Mouse (Mus musculus): ENCODE measurements around the gene Rad51ap1. TPM values are rescaled to one million over a fixed set of nuclear protein-coding genes. Genes with fewer than 3 reads are reported as not detected.

Rad51ap1 gene
- polyA plus RNA-seq, 1 experiment from 2014 or later, result 50.2 TPM

DNA sequence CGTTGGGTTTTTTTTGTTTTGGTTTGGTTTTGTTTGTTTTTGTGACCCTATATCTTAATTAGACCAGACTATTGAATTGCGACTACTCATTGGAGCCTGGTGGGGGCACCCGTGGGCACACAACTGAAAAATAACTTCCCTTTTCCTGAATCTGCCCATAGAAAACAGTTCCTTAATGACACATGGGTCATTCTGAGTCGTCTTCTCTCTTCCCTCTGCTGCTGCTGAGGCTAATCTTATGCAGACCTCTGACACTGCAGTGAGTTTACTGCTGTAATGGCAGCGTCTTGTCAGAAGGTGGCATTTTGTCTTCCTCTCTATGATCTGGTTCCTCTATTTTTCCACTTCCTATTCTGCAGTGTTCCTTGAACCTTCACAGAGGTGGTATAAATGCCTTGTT is 1.1 kb upstream of the Rad51ap1 start:
- 1% methylated on average over 5 of the region's 5 CpGs for WGBS (ENCODE audit: insufficient replicate concordance)
- Histone ChIP-seq H3K27me3 (ENCODE audit: control insufficient read depth, insufficient read depth, low read length) (no peaks in the 10 kb centered on the region), H3K4me2 (peak overlapping the region; percentile 96), H3K9me3 (replicated peaks; ENCODE audit: control insufficient read depth, low read length) (no peaks in the 10 kb centered on the region), H3K27ac (ENCODE audit: low read depth, low read length) (no peak overlapping the region), H3K36me3 (ENCODE audit: control insufficient read depth, insufficient read depth, low read length) (0 out of 2 replicates have a peak, but pooled peaks cover 2% of the 10 kb centered on the region), H3K4me3 (ENCODE audit: low read depth, low read length) (peak overlapping the region; percentile 91), H3K4me1 (ENCODE audit: control insufficient read depth, insufficient read depth, low read length) (peaks cover 9% of the 10 kb centered on the region; the same call in 1 of the 2 replicates), H3K9ac (ENCODE audit: low read depth, low read length) (peak overlapping the region; percentile 81; the same call in 1 of the 2 replicates)
- ATAC-seq (replicated peaks; ENCODE audit: insufficient number of reproducible peaks, low FRiP score, low TSS enrichment), result no peak

DNA sequence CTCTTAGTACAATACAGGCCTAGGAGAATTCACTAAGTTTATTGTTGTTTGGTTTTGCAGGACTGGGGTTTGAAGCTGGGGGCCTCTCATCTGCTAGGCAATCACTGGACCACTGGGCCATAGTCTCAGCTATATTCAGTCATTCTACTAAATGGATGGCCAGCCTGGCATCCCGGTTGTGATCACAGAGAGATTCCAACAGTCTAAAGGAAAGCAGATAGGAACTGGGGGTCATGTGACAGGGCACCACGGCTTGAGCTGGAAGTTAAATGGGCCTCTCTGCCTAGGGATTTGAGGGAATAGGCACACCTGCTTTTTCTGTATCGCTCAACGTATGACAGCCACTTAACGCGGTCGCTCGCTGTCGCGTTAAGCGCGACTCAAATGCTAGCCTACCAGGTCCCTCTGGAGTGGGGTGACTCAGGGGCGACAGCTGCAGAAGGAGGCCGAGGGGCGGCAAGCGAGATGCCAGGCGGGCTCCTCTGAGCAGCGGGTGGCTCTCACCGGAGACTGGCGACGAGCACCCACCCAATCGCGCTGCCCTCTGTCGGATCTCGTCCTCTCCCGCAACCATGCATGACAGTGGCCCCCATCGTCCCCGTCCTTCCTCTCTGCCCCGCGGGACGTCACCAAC is 417 bp downstream of the Rad51ap1 start:
- H3K4me1 ChIP-seq (ENCODE audit: control insufficient read depth, insufficient read depth, low read length), result peaks cover 9% of the 10 kb centered on the region; the same call in 1 of the 2 replicates
- under 1% methylated on average over 31 of the region's 31 CpGs for WGBS (ENCODE audit: insufficient replicate concordance)
- peak overlapping the region; percentile 81 for H3K9ac ChIP-seq (ENCODE audit: low read depth, low read length)
- H3K27me3 ChIP-seq (ENCODE audit: control insufficient read depth, insufficient read depth, low read length), result no peaks in the 10 kb centered on the region
- no peak for ATAC-seq (replicated peaks; ENCODE audit: insufficient number of reproducible peaks, low FRiP score, low TSS enrichment)
- H3K4me2 ChIP-seq, result peak overlapping the region; percentile 96
- no peaks in the 10 kb centered on the region for H3K9me3 ChIP-seq (replicated peaks; ENCODE audit: control insufficient read depth, low read length)
- H3K27ac ChIP-seq (ENCODE audit: low read depth, low read length), result peak overlapping the region; percentile 46; the same call in 1 of the 2 replicates
- H3K4me3 ChIP-seq (ENCODE audit: low read depth, low read length), result peak overlapping the region; percentile 91
- H3K36me3 ChIP-seq (ENCODE audit: control insufficient read depth, insufficient read depth, low read length), result peaks cover 3% of the 10 kb centered on the region; the same call in 1 of the 2 replicates

DNA sequence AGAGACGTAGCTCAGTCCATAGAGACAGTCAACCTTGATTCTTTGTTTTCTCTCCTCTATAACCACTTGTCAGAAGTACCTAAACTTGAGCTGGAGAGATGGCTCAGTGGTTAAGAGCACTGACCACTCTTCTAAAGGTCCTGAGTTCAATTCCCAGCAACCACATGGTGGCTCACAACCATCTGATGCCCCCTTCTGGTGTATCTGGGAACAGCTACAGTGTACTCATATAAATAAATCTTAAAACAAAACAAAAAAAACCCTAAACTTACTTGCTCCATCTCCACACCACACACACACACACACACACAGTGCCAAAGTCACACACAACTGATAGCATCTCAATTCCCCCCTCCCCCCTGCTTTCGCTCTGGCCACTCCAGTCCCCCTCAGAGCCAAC is 1.3 kb downstream of the Rad51ap1 start:
- no peaks in the 10 kb centered on the region for H3K9me3 ChIP-seq (replicated peaks; ENCODE audit: control insufficient read depth, low read length)
- peaks cover 4% of the 10 kb centered on the region; the same call in 1 of the 2 replicates for H3K36me3 ChIP-seq (ENCODE audit: control insufficient read depth, insufficient read depth, low read length)
- H3K27ac ChIP-seq (ENCODE audit: low read depth, low read length), result no peak overlapping the region
- 68% methylated on average over 2 of the region's 2 CpGs for WGBS (ENCODE audit: insufficient replicate concordance)
- H3K27me3 ChIP-seq (ENCODE audit: control insufficient read depth, insufficient read depth, low read length), result no peaks in the 10 kb centered on the region
- H3K4me3 ChIP-seq (ENCODE audit: low read depth, low read length), result peak overlapping the region; percentile 91
- no peak for ATAC-seq (replicated peaks; ENCODE audit: insufficient number of reproducible peaks, low FRiP score, low TSS enrichment)
- H3K4me2 ChIP-seq, result peak overlapping the region; percentile 96
- no peak overlapping the region for H3K9ac ChIP-seq (ENCODE audit: low read depth, low read length)
- peaks cover 9% of the 10 kb centered on the region; the same call in 1 of the 2 replicates for H3K4me1 ChIP-seq (ENCODE audit: control insufficient read depth, insufficient read depth, low read length)

DNA sequence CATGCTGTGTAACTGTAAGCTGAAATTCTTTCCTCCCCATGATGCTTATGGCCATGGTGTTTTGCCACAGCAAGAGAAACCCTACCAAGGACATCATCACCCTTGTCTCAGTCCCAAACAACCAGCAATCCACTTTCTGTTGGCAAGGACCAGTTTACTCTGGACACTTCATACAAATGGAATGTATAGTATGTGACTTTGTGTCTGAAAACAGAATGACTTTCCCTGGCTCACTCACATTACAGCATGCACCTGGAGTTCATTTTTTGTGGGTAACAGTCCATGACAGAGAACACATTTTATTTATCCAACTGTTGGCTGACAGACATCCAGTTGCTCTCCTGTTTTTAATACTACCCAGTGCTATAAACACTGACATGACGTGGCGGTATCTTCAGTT is 6.5 kb downstream of the Rad51ap1 start:
- no peak overlapping the region for H3K4me3 ChIP-seq (ENCODE audit: low read depth, low read length)
- WGBS (ENCODE audit: insufficient replicate concordance), result 89% methylated on average over 2 of the region's 2 CpGs
- H3K36me3 ChIP-seq (ENCODE audit: control insufficient read depth, insufficient read depth, low read length), result peaks cover 10% of the 10 kb centered on the region
- no peak for ATAC-seq (replicated peaks; ENCODE audit: insufficient number of reproducible peaks, low FRiP score, low TSS enrichment)
- H3K4me2 ChIP-seq, result no peak overlapping the region
- H3K9me3 ChIP-seq (replicated peaks; ENCODE audit: control insufficient read depth, low read length), result no peaks in the 10 kb centered on the region
- no peaks in the 10 kb centered on the region for H3K4me1 ChIP-seq (ENCODE audit: control insufficient read depth, insufficient read depth, low read length)
- H3K27ac ChIP-seq (ENCODE audit: low read depth, low read length), result no peak overlapping the region
- no peaks in the 10 kb centered on the region for H3K27me3 ChIP-seq (ENCODE audit: control insufficient read depth, insufficient read depth, low read length)
- H3K9ac ChIP-seq (ENCODE audit: low read depth, low read length), result no peak overlapping the region

DNA sequence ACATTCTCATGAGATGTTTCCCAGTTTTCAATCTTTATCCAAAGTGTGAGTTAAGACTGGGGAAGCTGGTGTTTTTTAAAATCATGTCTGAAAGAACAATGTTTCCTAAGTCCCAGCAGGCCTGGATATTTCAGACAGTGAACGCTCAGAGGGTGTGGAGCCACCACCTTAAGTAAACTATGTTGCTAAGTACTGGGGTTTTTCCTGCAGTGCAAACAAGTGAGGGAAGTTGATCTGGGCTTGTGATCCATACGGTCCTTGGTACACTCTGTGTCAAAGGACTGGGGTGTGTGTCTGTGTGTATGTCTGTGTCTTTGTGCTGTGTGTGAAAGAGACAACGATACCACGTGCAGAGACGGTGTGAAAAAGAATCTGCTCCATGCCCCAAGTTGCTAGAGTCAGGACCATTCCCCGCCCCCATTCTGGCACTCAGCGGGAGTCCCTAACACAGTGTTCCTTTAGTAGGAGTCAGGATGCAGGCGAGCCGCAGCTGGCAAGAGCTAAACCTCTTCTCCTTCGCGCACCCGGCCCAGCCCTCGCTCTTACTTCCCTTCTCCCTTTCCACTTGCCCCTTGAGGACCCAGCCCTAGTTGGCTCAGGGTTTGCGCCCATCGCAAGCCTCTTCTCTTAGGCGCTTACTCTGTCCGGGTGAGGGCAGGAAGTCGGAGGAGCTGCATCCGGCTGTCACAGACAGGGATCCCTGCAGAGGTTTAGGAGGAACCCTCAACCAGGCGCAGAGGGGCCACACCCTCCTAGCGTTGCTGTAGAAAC is 18.1 kb downstream of the Rad51ap1 start, which contains the start of gene Dyrk4:
Dyrk4 (minus strand) TSS at position 729 of the 771 bp plus-strand sequence.
- no peak for ATAC-seq (replicated peaks; ENCODE audit: insufficient number of reproducible peaks, low FRiP score, low TSS enrichment)
- no peak within 1 kb of the TSS for H3K27ac ChIP-seq (ENCODE audit: low read depth, low read length)
- H3K9ac ChIP-seq (ENCODE audit: low read depth, low read length), result peak within 1 kb of the TSS; percentile 68

DNA sequence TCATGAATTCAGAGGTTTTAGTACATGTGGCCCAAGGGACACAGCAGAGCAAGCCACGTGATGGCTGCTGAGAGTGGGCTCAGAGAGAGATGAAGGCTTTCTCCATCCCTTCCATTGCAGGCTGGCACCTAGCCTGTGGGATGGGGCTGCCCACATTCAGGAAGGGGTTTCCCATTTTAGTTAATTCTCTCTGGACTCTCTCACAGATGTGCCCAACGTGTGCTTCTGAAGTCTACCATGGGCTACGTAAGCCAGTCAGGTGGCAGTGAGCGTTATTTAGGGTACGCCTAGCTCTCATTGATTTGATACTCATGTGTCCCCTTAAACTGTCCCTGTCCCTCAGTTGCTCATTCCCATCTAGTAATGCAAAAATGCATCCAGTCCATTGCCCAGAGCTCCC is 24.5 kb downstream of the Rad51ap1 start:
- no peak overlapping the region for H3K4me2 ChIP-seq
- no peak overlapping the region for H3K9ac ChIP-seq (ENCODE audit: low read depth, low read length)
- 73% methylated on average over 5 of the region's 5 CpGs for WGBS (ENCODE audit: insufficient replicate concordance)
- no peaks in the 10 kb centered on the region for H3K4me1 ChIP-seq (ENCODE audit: control insufficient read depth, insufficient read depth, low read length)
- no peaks in the 10 kb centered on the region for H3K9me3 ChIP-seq (replicated peaks; ENCODE audit: control insufficient read depth, low read length)
- H3K27me3 ChIP-seq (ENCODE audit: control insufficient read depth, insufficient read depth, low read length), result no peaks in the 10 kb centered on the region
- ATAC-seq (replicated peaks; ENCODE audit: insufficient number of reproducible peaks, low FRiP score, low TSS enrichment), result no peak
- H3K36me3 ChIP-seq (ENCODE audit: control insufficient read depth, insufficient read depth, low read length), result no peaks in the 10 kb centered on the region
- no peak overlapping the region for H3K4me3 ChIP-seq (ENCODE audit: low read depth, low read length)
- H3K27ac ChIP-seq (ENCODE audit: low read depth, low read length), result no peak overlapping the region

More for the DNA sequence above, 18.1 kb downstream of the Rad51ap1 start, which contains the start of gene Dyrk4:
- 9% methylated on average over 21 of the region's 21 CpGs for WGBS (ENCODE audit: insufficient replicate concordance)
- Histone ChIP-seq H3K4me3 (ENCODE audit: low read depth, low read length) (peak within 1 kb of the TSS; percentile 32), H3K27me3 (ENCODE audit: control insufficient read depth, insufficient read depth, low read length) (no peaks in the 10 kb centered on the region), H3K36me3 (ENCODE audit: control insufficient read depth, insufficient read depth, low read length) (peaks cover 13% of the 10 kb centered on the region), H3K4me1 (ENCODE audit: control insufficient read depth, insufficient read depth, low read length) (no peaks in the 10 kb centered on the region), H3K9me3 (replicated peaks; ENCODE audit: control insufficient read depth, low read length) (no peaks in the 10 kb centered on the region), H3K4me2 (peak within 1 kb of the TSS; percentile 59)

DNA sequence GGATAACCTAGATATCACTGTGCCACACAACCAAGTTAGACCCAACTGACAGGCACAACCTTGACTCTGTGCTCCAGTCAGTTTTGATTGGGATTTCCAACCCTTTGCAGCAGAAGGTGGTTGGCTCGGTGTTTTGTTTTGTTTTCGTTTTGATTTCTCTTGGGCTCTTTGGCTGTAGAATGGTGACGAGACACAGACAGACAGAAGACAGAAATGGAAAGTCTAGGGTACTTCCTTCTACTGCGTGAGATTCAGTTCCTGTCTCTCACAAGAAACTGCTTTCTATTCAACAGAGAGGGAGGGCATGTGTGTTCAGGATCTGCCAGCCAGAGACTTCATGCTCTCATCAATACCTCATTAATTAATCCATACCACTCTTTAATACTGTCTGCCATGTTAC is 28.7 kb downstream of the Rad51ap1 start:
- no peak for ATAC-seq (replicated peaks; ENCODE audit: insufficient number of reproducible peaks, low FRiP score, low TSS enrichment)
- Histone ChIP-seq H3K4me2 (no peak overlapping the region), H3K4me3 (ENCODE audit: low read depth, low read length) (no peak overlapping the region), H3K27me3 (ENCODE audit: control insufficient read depth, insufficient read depth, low read length) (no peaks in the 10 kb centered on the region), H3K9ac (ENCODE audit: low read depth, low read length) (no peak overlapping the region), H3K9me3 (replicated peaks; ENCODE audit: control insufficient read depth, low read length) (no peaks in the 10 kb centered on the region), H3K27ac (ENCODE audit: low read depth, low read length) (no peak overlapping the region), H3K4me1 (ENCODE audit: control insufficient read depth, insufficient read depth, low read length) (no peaks in the 10 kb centered on the region), H3K36me3 (ENCODE audit: control insufficient read depth, insufficient read depth, low read length) (no peaks in the 10 kb centered on the region)
- 54% methylated on average over 4 of the region's 4 CpGs for WGBS (ENCODE audit: insufficient replicate concordance)

DNA sequence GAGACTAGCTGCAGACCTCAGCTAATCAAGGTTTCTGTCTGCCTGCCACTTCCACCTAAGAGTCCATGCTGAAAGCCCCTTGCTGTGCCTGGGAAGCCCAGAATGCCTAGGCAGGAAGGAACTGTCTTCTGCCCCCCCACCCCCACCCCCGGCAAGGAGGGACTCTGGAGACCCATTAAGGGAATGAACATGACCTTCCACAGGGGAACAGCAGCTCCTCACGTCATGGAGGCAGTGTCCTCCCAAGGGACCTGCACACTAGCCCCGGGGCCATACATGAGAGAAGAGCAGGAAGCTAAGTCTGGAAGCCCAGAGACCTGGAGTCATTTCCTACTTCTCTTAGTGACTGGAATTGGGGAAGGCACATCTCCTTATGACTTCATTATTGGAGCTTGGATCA is 31.5 kb downstream of the Rad51ap1 start:
- whole genome bisulfite sequencing (ENCODE audit: insufficient replicate concordance), result 57% methylated on average over 3 of the region's 3 CpGs
- Histone ChIP-seq H3K27me3 (ENCODE audit: control insufficient read depth, insufficient read depth, low read length) (no peaks in the 10 kb centered on the region), H3K4me3 (ENCODE audit: low read depth, low read length) (no peak overlapping the region), H3K9me3 (replicated peaks; ENCODE audit: control insufficient read depth, low read length) (no peaks in the 10 kb centered on the region), H3K9ac (ENCODE audit: low read depth, low read length) (no peak overlapping the region), H3K27ac (ENCODE audit: low read depth, low read length) (no peak overlapping the region), H3K36me3 (ENCODE audit: control insufficient read depth, insufficient read depth, low read length) (no peaks in the 10 kb centered on the region), H3K4me2 (no peak overlapping the region), H3K4me1 (ENCODE audit: control insufficient read depth, insufficient read depth, low read length) (no peaks in the 10 kb centered on the region)
- no peak for ATAC-seq (replicated peaks; ENCODE audit: insufficient number of reproducible peaks, low FRiP score, low TSS enrichment)
